Mouse (Mus musculus): Measurements from ENCODE around the gene Ksr1. TPM values are rescaled to one million over a fixed set of nuclear protein-coding genes. Genes with fewer than 3 reads are reported as not detected.

Ksr1 gene
- total and polyA plus RNA-seq, 3 experiments, result 22.5 to 73.1 (median 61.2) TPM

GRCm38 (mm10) chr11:79144741-79145140, 1.5 kb downstream of the Ksr1 start:
- peaks cover 65% of the 10 kb centered on the region for H3K79me2 ChIP-seq (replicated peaks; ENCODE audit: control insufficient read depth, extremely low read depth, insufficient read depth, poor library complexity, severe bottlenecking)
- DNase-seq (ENCODE audit: extremely low read depth), result no peak
- H3K4me1 ChIP-seq (ENCODE audit: control insufficient read depth in 1 of 2, insufficient read depth in 2 of 2), result peaks cover 19 to 52% of the 10 kb centered on the region in 2 experiments
- H3K9ac ChIP-seq (ENCODE audit: insufficient read depth, low read depth), result peak overlapping the region; percentile 91
- peaks cover 3% of the 10 kb centered on the region for H3K9me3 ChIP-seq (replicated peaks; ENCODE audit: low read length)
- dilution Hi-C loops (cut with MboI; ENCODE audit: extremely low pct_ligation_motif_present, extremely low pct_unique_long_range_greater_than_20kb, low sequenced_read_pairs) (no loop called here), in situ Hi-C loops (cut with MboI; ENCODE audit: low pct_ligation_motif_present, low pct_unique_long_range_greater_than_20kb, low sequenced_read_pairs) (loop anchor here (5.0 to 10.0 kb wide), 2 partner anchors 37 to 50 kb away; no protein-coding TSS in a partner anchor)
- peaks cover 7% of the 10 kb centered on the region for H3K27me3 ChIP-seq (replicated peaks)
- peak overlapping the region; percentile 73 to 99 (median 86) for H3K4me3 ChIP-seq (replicated peaks in 1 of 3; ENCODE audit: low read depth in 2 of 3, low read length in 2 of 3, poor library complexity in 1 of 3)
- peak overlapping the region; percentile 76; the same call in 1 of the 2 replicates for H3K27ac ChIP-seq (ENCODE audit: insufficient read depth, low read depth)
- peaks cover 0 to 25% of the 10 kb centered on the region in 2 experiments for H3K36me3 ChIP-seq (replicated peaks in 1 of 2; ENCODE audit: control insufficient read depth in 1 of 2, insufficient read depth in 1 of 2, low read length in 1 of 2)
- no peak for TF ChIP-seq SMC3 (IDR thresholded peaks at IDR 0.05; ENCODE audit: low read depth, low read length)
- TF ChIP-seq PAX5 (IDR thresholded peaks at IDR 0.05; ENCODE audit: low read length), result no peak
- 0 out of 2 replicates have a peak, but pooled peaks have one; percentile 26 for TF ChIP-seq MEF2A (IDR thresholded peaks at IDR 0.05; ENCODE audit: borderline replicate concordance, low read depth, low read length)
- H3K4me2 ChIP-seq (ENCODE audit: insufficient read depth, low read depth, poor library complexity, severe bottlenecking), result peak overlapping the region; percentile 81

- Histone ChIP-seq H3K4me3 (replicated peaks in 1 of 3; ENCODE audit: low read depth in 2 of 3, low read length in 2 of 3, poor library complexity in 1 of 3) (peak overlapping the region; percentile 73 to 99 (median 86)), H3K9me3 (replicated peaks; ENCODE audit: low read length) (peaks cover 3% of the 10 kb centered on the region), H3K9ac (ENCODE audit: insufficient read depth, low read depth) (peak overlapping the region; percentile 91), H3K27ac (ENCODE audit: insufficient read depth, low read depth) (peak overlapping the region; percentile 76), H3K27me3 (replicated peaks) (peaks cover 4% of the 10 kb centered on the region), H3K4me1 (ENCODE audit: control insufficient read depth in 1 of 2, insufficient read depth in 2 of 2) (peaks cover 19 to 56% of the 10 kb centered on the region in 2 experiments), H3K79me2 (replicated peaks; ENCODE audit: control insufficient read depth, extremely low read depth, insufficient read depth, poor library complexity, severe bottlenecking) (peaks cover 71% of the 10 kb centered on the region), H3K4me2 (ENCODE audit: insufficient read depth, low read depth, poor library complexity, severe bottlenecking) (peak overlapping the region; percentile 81), H3K36me3 (replicated peaks in 1 of 2; ENCODE audit: control insufficient read depth in 1 of 2, insufficient read depth in 1 of 2, low read length in 1 of 2) (peaks cover 0 to 28% of the 10 kb centered on the region in 2 experiments)
- TF ChIP-seq MXI1 (IDR thresholded peaks at IDR 0.05; ENCODE audit: low read depth, low read length) (peak; percentile 32), MAX (IDR thresholded peaks at IDR 0.05; ENCODE audit: low read length) (peak; percentile 12; the same call in 1 of the 2 replicates), EP300 (IDR thresholded peaks at IDR 0.05; ENCODE audit: low read length) (no peak), NRF1 (IDR thresholded peaks at IDR 0.05; ENCODE audit: low read depth, low read length) (no peak), KAT2A (IDR thresholded peaks at IDR 0.05; ENCODE audit: insufficient replicate concordance, low read length) (no peak), MAZ (IDR thresholded peaks at IDR 0.05; ENCODE audit: low read depth, low read length) (no peak), POLR2AphosphoS2 (IDR thresholded peaks at IDR 0.05; ENCODE audit: low read depth, low read length) (no peak), MEF2A (IDR thresholded peaks at IDR 0.05; ENCODE audit: borderline replicate concordance, low read depth, low read length) (0 out of 2 replicates have a peak, but pooled peaks have one; percentile 24), ZKSCAN1 (IDR thresholded peaks at IDR 0.05; ENCODE audit: borderline replicate concordance, low read depth, low read length) (peak; percentile 40; the same call in 1 of the 2 replicates)
- no peak for DNase-seq (ENCODE audit: extremely low read depth)
- in situ Hi-C loops (cut with MboI; ENCODE audit: low pct_ligation_motif_present, low pct_unique_long_range_greater_than_20kb, low sequenced_read_pairs) (loop anchor here (5.0 to 10.0 kb wide), 2 partner anchors 37 to 51 kb away; no protein-coding TSS in a partner anchor), dilution Hi-C loops (cut with MboI; ENCODE audit: extremely low pct_ligation_motif_present, extremely low pct_unique_long_range_greater_than_20kb, low sequenced_read_pairs) (no loop called here)
Measured at GRCm38 (mm10) chr11:79144043-79144591, 2.1 kb downstream of the Ksr1 start.

- Histone ChIP-seq H3K79me2 (replicated peaks; ENCODE audit: control insufficient read depth, extremely low read depth, insufficient read depth, poor library complexity, severe bottlenecking) (peaks cover 79% of the 10 kb centered on the region), H3K4me1 (ENCODE audit: control insufficient read depth in 1 of 2, insufficient read depth in 2 of 2) (peaks cover 22 to 64% of the 10 kb centered on the region in 2 experiments), H3K9me3 (replicated peaks; ENCODE audit: low read length) (peaks cover 3% of the 10 kb centered on the region), H3K36me3 (replicated peaks in 1 of 2; ENCODE audit: control insufficient read depth in 1 of 2, insufficient read depth in 1 of 2, low read length in 1 of 2) (peaks cover 4 to 36% of the 10 kb centered on the region in 2 experiments), H3K9ac (ENCODE audit: insufficient read depth, low read depth) (peak overlapping the region; percentile 91), H3K4me2 (ENCODE audit: insufficient read depth, low read depth, poor library complexity, severe bottlenecking) (peak overlapping the region; percentile 81), H3K27ac (ENCODE audit: insufficient read depth, low read depth) (peak overlapping the region; percentile 76), H3K27me3 (replicated peaks) (peaks cover 4% of the 10 kb centered on the region), H3K4me3 (replicated peaks in 1 of 3; ENCODE audit: low read depth in 2 of 3, low read length in 2 of 3, poor library complexity in 1 of 3) (peak overlapping the region; percentile 73 to 99 (median 86))
- no peak for DNase-seq (ENCODE audit: extremely low read depth)
- in situ Hi-C loops (cut with MboI; ENCODE audit: low pct_ligation_motif_present, low pct_unique_long_range_greater_than_20kb, low sequenced_read_pairs), result loop anchor here (5.0 to 10.0 kb wide), 2 partner anchors 36 to 51 kb away; no protein-coding TSS in a partner anchor
- dilution Hi-C loops (cut with MboI; ENCODE audit: extremely low pct_ligation_motif_present, extremely low pct_unique_long_range_greater_than_20kb, low sequenced_read_pairs), result no loop called here
- TF ChIP-seq ZMIZ1 (IDR thresholded peaks at IDR 0.05; ENCODE audit: low read depth, low read length) (no peak), POLR2A (IDR thresholded peaks at IDR 0.05; ENCODE audit: low read depth, low read length) (no peak), HCFC1 (IDR thresholded peaks at IDR 0.05; ENCODE audit: low read depth, low read length) (no peak), CHD1 (IDR thresholded peaks at IDR 0.05; ENCODE audit: low read depth, low read length) (0 out of 2 replicates have a peak, but pooled peaks have one; percentile 61), KAT2A (IDR thresholded peaks at IDR 0.05; ENCODE audit: insufficient replicate concordance, low read length) (no peak), SIN3A (IDR thresholded peaks at IDR 0.05; ENCODE audit: low read length) (peak; percentile 84), PAX5 (IDR thresholded peaks at IDR 0.05; ENCODE audit: low read length) (no peak), MEF2A (IDR thresholded peaks at IDR 0.05; ENCODE audit: borderline replicate concordance, low read depth, low read length) (0 out of 2 replicates have a peak, but pooled peaks have one; percentile 43), MAZ (IDR thresholded peaks at IDR 0.05; ENCODE audit: low read depth, low read length) (peak; percentile 64; the same call in 1 of the 2 replicates), ZKSCAN1 (IDR thresholded peaks at IDR 0.05; ENCODE audit: borderline replicate concordance, low read depth, low read length) (no peak), NELFE (IDR thresholded peaks at IDR 0.05; ENCODE audit: low read depth, low read length) (0 out of 2 replicates have a peak, but pooled peaks have one; percentile 34), CHD2 (IDR thresholded peaks at IDR 0.05; ENCODE audit: low read length) (no peak; the same call in 1 of the 2 replicates), RCOR1 (conservative IDR thresholded peaks at IDR 0.05; ENCODE audit: low read depth, low read length) (0 out of 2 replicates have a peak, but pooled peaks have one; percentile 41), BHLHE40 (IDR thresholded peaks at IDR 0.05; ENCODE audit: low read depth, low read length) (0 out of 2 replicates have a peak, but pooled peaks have one; percentile 30), NRF1 (IDR thresholded peaks at IDR 0.05; ENCODE audit: low read depth, low read length) (no peak), UBTF (IDR thresholded peaks at IDR 0.05; ENCODE audit: low read depth, low read length) (no peak; the same call in 1 of the 2 replicates), USF2 (conservative IDR thresholded peaks at IDR 0.05; ENCODE audit: low read depth, low read length) (no peak)
Measured at GRCm38 (mm10) chr11:79143322-79143721, 2.9 kb downstream of the Ksr1 start.
